Mouse (Mus musculus) adipose tissue, adult 10 weeks (tissue): Measurements from ENCODE around the gene Olfr1340. TPM values are rescaled to one million over a fixed set of nuclear protein-coding genes. Genes with fewer than 3 reads are reported as not detected.

ENCODE experiments used
- polyA plus RNA-seq: library from polyadenylated mRNA; stranded (reverse); fragments of 350-450 nt; fragmentation: Illumina TruSeq; extraction: RNeasy Lipid Tissue Mini Kit (QIAGEN cat#74804); gene quantifications from one replicate; pipeline ENCODE4 v1.2.3, GENCODE M21; 2014; ENCODE audit warnings: low read depth, low replicate concordance

Gene Olfr1340
- polyA plus RNA-seq: not detected

GRCm38 (mm10) chr4:118719838-118720237 lies at the start of gene Olfr1340:
TSS of gene Olfr1340 (plus strand) at chr4:118720138.

GRCm38 (mm10) chr4:118692412-118692973 lies 27.4 kb upstream of the Olfr1340 start, which contains the start of gene Olfr1342:
TSS of gene Olfr1342 (minus strand) at chr4:118692756.

GRCm38 (mm10) chr4:118703223-118703622 lies 16.7 kb upstream of the Olfr1340 start, which contains the start of gene Olfr1341:
TSS of gene Olfr1341 (plus strand) at chr4:118703523.

GRCm38 (mm10) chr4:118731875-118732274 lies 11.9 kb downstream of the Olfr1340 start, which contains the start of gene Olfr1339:
TSS of gene Olfr1339 (plus strand) at chr4:118732175.

GRCm38 (mm10) chr4:118758637-118759036 lies 38.7 kb downstream of the Olfr1340 start, which contains the start of gene Olfr1338:
TSS of gene Olfr1338 (minus strand) at chr4:118758737.

Other genes with a start within 250 kb of the Olfr1340 start
- 22.7 TPM for gene Tie1, start 230.1 kb upstream of the Olfr1340 start, polyA plus RNA-seq
- gene 2610528J11Rik, start 193.1 kb upstream of the Olfr1340 start, polyA plus RNA-seq: 24.2 TPM
- 12.2 TPM for gene Tmem125, start 176.1 kb upstream of the Olfr1340 start, polyA plus RNA-seq
- gene Cfap57, start 99.4 kb upstream of the Olfr1340 start, polyA plus RNA-seq: 3.2 TPM
- gene Ebna1bp2, start 99.3 kb upstream of the Olfr1340 start, polyA plus RNA-seq: 50.1 TPM
- gene Olfr62, start 61.2 kb upstream of the Olfr1340 start, polyA plus RNA-seq: not detected
- not detected for gene Olfr1342, start 27.4 kb upstream of the Olfr1340 start, polyA plus RNA-seq
- 0.16 TPM for gene Olfr1341, start 16.6 kb upstream of the Olfr1340 start, polyA plus RNA-seq
- gene Olfr1339, start 12.0 kb downstream of the Olfr1340 start, polyA plus RNA-seq: not detected
- 2.2 TPM for gene Olfr1338, start 38.6 kb downstream of the Olfr1340 start, polyA plus RNA-seq
- not detected for gene Olfr1337, start 62.4 kb downstream of the Olfr1340 start, polyA plus RNA-seq
- not detected for gene Olfr1335, start 89.8 kb downstream of the Olfr1340 start, polyA plus RNA-seq
- not detected for gene Olfr1333, start 116.1 kb downstream of the Olfr1340 start, polyA plus RNA-seq
- not detected for gene Olfr1331, start 144.5 kb downstream of the Olfr1340 start, polyA plus RNA-seq
- not detected for gene Olfr1330, start 168.5 kb downstream of the Olfr1340 start, polyA plus RNA-seq
- not detected for gene Olfr1329, start 197.3 kb downstream of the Olfr1340 start, polyA plus RNA-seq
- gene Olfr1328, start 218.5 kb downstream of the Olfr1340 start, polyA plus RNA-seq: not detected
- 0.21 TPM for gene Lao1, start 241.4 kb downstream of the Olfr1340 start, polyA plus RNA-seq